In genomic region chr4:138452306-138453096, GRCm38 (mm10) we compare ENCODE assay signal across 17 mouse cellular contexts. TPM values are rescaled to one million over a fixed set of nuclear protein-coding genes. Genes with fewer than 3 reads are reported as not detected.
A peak's percentile ranks its signal among the peaks of the same experiment; 100 is the strongest.
DNase-seq lines count a peak whose midpoint lies in the region; ATAC-seq and TF ChIP-seq lines count a peak whose summit lies in the region.
"Had no signal": no experiment of that assay in that cellular context is flagged by ENCODE, and none has a peak within 500 bp of the region (broad histone marks: within the 10 kb centered on the region; RNA-seq: fewer than 3 reads in every experiment).

No protein-coding gene starts in this region.

- peaks cover 77% of the 10 kb centered on the region for H3K27me3 ChIP-seq in midbrain, embryonic 10.5 days (ENCODE audit: low read depth, poor library complexity, severe bottlenecking)
- no peaks in the 10 kb centered on the region for H3K27me3 ChIP-seq in midbrain, embryonic 16.5 days (ENCODE audit: control insufficient read depth, insufficient read depth, low read depth, low read length)
- no peaks in the 10 kb centered on the region for H3K27me3 ChIP-seq in hindbrain, embryonic 16.5 days (replicated peaks; ENCODE audit: control insufficient read depth, insufficient read depth, low read length)
- H3K27me3 ChIP-seq: Patski had no signal

- no peak for TF ChIP-seq CTCF in gastrocnemius, adult 2 months (IDR thresholded peaks at IDR 0.05)

- H3K9ac ChIP-seq in midbrain, embryonic 16.5 days (ENCODE audit: low read depth, low read length), result no peak overlapping the region
- H3K9ac ChIP-seq in hindbrain, embryonic 16.5 days (ENCODE audit: low read depth, low read length), result no peak overlapping the region
- H3K9ac ChIP-seq: heart, embryonic 13.5 days had no signal

- intact Hi-C loops in gastrocnemius, adult 2 months (cut with DNase I), result loop anchor here (2.0 kb wide), 1 partner anchor 104 kb away; no protein-coding TSS in a partner anchor

- H3K9me3 ChIP-seq in midbrain, embryonic 10.5 days (replicated peaks), result no peaks in the 10 kb centered on the region
- no peaks in the 10 kb centered on the region for H3K9me3 ChIP-seq in midbrain, embryonic 16.5 days (replicated peaks; ENCODE audit: control insufficient read depth, low read length, poor library complexity, severe bottlenecking)
- H3K9me3 ChIP-seq in hindbrain, embryonic 16.5 days (ENCODE audit: control insufficient read depth, low read length), result no peaks in the 10 kb centered on the region
- H3K9me3 ChIP-seq: heart, embryonic 13.5 days had no signal

- H3K36me3 ChIP-seq in midbrain, embryonic 10.5 days, result no peaks in the 10 kb centered on the region
- no peaks in the 10 kb centered on the region for H3K36me3 ChIP-seq in midbrain, embryonic 16.5 days (ENCODE audit: control insufficient read depth, insufficient read depth, low read length)
- H3K36me3 ChIP-seq in hindbrain, embryonic 16.5 days (ENCODE audit: control insufficient read depth, insufficient read depth, low read length), result no peaks in the 10 kb centered on the region
- H3K36me3 ChIP-seq: heart, embryonic 13.5 days had no signal

- peaks cover 82% of the 10 kb centered on the region for H3K4me1 ChIP-seq in midbrain, embryonic 10.5 days
- peaks cover 34% of the 10 kb centered on the region for H3K4me1 ChIP-seq in midbrain, embryonic 16.5 days (ENCODE audit: control insufficient read depth, insufficient read depth, low read length)
- peaks cover 31% of the 10 kb centered on the region for H3K4me1 ChIP-seq in hindbrain, embryonic 16.5 days (ENCODE audit: control insufficient read depth, insufficient read depth, low read depth, low read length)

- DNase-seq in gastrocnemius, adult 2 months, result no peak
- DNase-seq in gastrocnemius, postnatal 25 days, result no peak
- no peak for DNase-seq in midbrain, embryonic 10.5 days (ENCODE audit: low spot score)
- peak; percentile 35 for DNase-seq in retina, embryonic 14.5 days (ENCODE audit: low spot score)
- DNase-seq in thymus, postnatal 0 days (ENCODE audit: low spot score), result no peak
- DNase-seq: forebrain, postnatal 0 days; gastrocnemius, postnatal 36 days; kidney, postnatal 4 days; lung, postnatal 14 days; spleen, adult 18-20 months had no signal

- H3K27ac ChIP-seq in gastrocnemius, adult 2 months, result peak overlapping the region; percentile 93; the same call in 1 of the 2 replicates
- peak overlapping the region; percentile 97 for H3K27ac ChIP-seq in midbrain, embryonic 10.5 days (replicated peaks)
- H3K27ac ChIP-seq in midbrain, embryonic 16.5 days (ENCODE audit: low read length), result no peak overlapping the region; the same call in 1 of the 2 replicates
- peak overlapping the region; percentile 5; the same call in 1 of the 2 replicates for H3K27ac ChIP-seq in hindbrain, embryonic 16.5 days (ENCODE audit: low read depth, low read length)
- H3K27ac ChIP-seq: heart, embryonic 13.5 days had no signal

- ATAC-seq in midbrain, embryonic 16.5 days, result no peak
- no peak for ATAC-seq in hindbrain, embryonic 16.5 days
- ATAC-seq in monocyte, adult 5-6 weeks (replicated peaks; ENCODE audit: insufficient number of reproducible peaks, low FRiP score, low TSS enrichment, poor library complexity, severe bottlenecking), result no peak
- ATAC-seq: forebrain, postnatal 0 days; Patski had no signal

- no peak overlapping the region for H3K4me3 ChIP-seq in gastrocnemius, adult 2 months
- H3K4me3 ChIP-seq in midbrain, embryonic 10.5 days, result 0 out of 2 replicates have a peak overlapping the region, but pooled peaks have one; percentile 96
- no peak overlapping the region for H3K4me3 ChIP-seq in midbrain, embryonic 16.5 days (ENCODE audit: low read depth, low read length)
- no peak overlapping the region for H3K4me3 ChIP-seq in hindbrain, embryonic 16.5 days (ENCODE audit: low read length)

- H3K4me2 ChIP-seq in midbrain, embryonic 16.5 days (ENCODE audit: low read length), result no peak overlapping the region
- H3K4me2 ChIP-seq in hindbrain, embryonic 16.5 days (ENCODE audit: low read length), result no peak overlapping the region

- 29% methylated on average over 15 of the region's 15 CpGs for WGBS in midbrain, embryonic 10.5 days
- WGBS in midbrain, embryonic 16.5 days, result 33% methylated on average over 15 of the region's 15 CpGs
- WGBS in hindbrain, embryonic 16.5 days, result 30% methylated on average over 15 of the region's 15 CpGs

RNA-seq across cellular contexts. Expression of gene Camk2n1, which starts 1.6 kb away (rescaled TPM):
- 1 to 10 TPM; 5.8 to 7.0 TPM for total RNA-seq in gastrocnemius, adult 2 months (2021)
- 1 to 10 TPM; 4.2 to 5.5 TPM for total RNA-seq in gastrocnemius, postnatal 25 days (2021)
- 3.3 and 3.9 TPM in 2 replicates for polyA plus RNA-seq in midbrain, embryonic 10.5 days (2016; fragmentation: Nextera tagmentation; extraction: Ambion mirVana)
- polyA plus RNA-seq in midbrain, embryonic 16.5 days (2015; fragmentation: Nextera tagmentation; extraction: Ambion mirVana), result 18.2 and 18.7 TPM in 2 replicates
- 15.5 and 16.7 TPM in 2 replicates for polyA plus RNA-seq in hindbrain, embryonic 16.5 days (2015; fragmentation: Nextera tagmentation; extraction: Ambion mirVana)
- total RNA-seq in monocyte, adult 5-6 weeks (2017), result 10.8 to 19.2 TPM (median 11.3 TPM) in 3 replicates
- polyA plus RNA-seq in thymus, postnatal 0 days (2015; fragmentation: Nextera tagmentation; extraction: Ambion mirVana), result 0.36 and 0.47 TPM in 2 replicates

RNA-seq across cellular contexts. Expression of gene Mul1, which starts 18.0 kb away (rescaled TPM):
- total RNA-seq in gastrocnemius, adult 2 months (2021), result 10 to 100 TPM; 37.5 to 45.5 TPM
- 10 to 100 TPM; 41.5 to 43.0 TPM for total RNA-seq in gastrocnemius, postnatal 25 days (2021)
- 19.2 and 22.3 TPM in 2 replicates for polyA plus RNA-seq in midbrain, embryonic 10.5 days (2016; fragmentation: Nextera tagmentation; extraction: Ambion mirVana)
- 18.3 and 20.1 TPM in 2 replicates for polyA plus RNA-seq in midbrain, embryonic 16.5 days (2015; fragmentation: Nextera tagmentation; extraction: Ambion mirVana)
- polyA plus RNA-seq in hindbrain, embryonic 16.5 days (2015; fragmentation: Nextera tagmentation; extraction: Ambion mirVana), result 21.6 and 23.7 TPM in 2 replicates
- 10.8 to 12.0 TPM (median 11.9 TPM) in 3 replicates for total RNA-seq in monocyte, adult 5-6 weeks (2017)
- 13.7 and 17.7 TPM in 2 replicates for polyA plus RNA-seq in thymus, postnatal 0 days (2015; fragmentation: Nextera tagmentation; extraction: Ambion mirVana)

RNA-seq across cellular contexts. Expression of gene Fam43b, which starts 56.2 kb away (rescaled TPM):
- total RNA-seq in gastrocnemius, adult 2 months (2021), result not detected
- not detected for total RNA-seq in gastrocnemius, postnatal 25 days (2021)
- polyA plus RNA-seq in midbrain, embryonic 10.5 days (2016; fragmentation: Nextera tagmentation; extraction: Ambion mirVana), result 0.06 TPM in 1 of 2 replicates, not detected in the other
- polyA plus RNA-seq in midbrain, embryonic 16.5 days (2015; fragmentation: Nextera tagmentation; extraction: Ambion mirVana), result 11.5 and 15.9 TPM in 2 replicates
- 16.6 and 17.3 TPM in 2 replicates for polyA plus RNA-seq in hindbrain, embryonic 16.5 days (2015; fragmentation: Nextera tagmentation; extraction: Ambion mirVana)
- total RNA-seq in monocyte, adult 5-6 weeks (2017), result not detected in 3 replicates
- 0.14 and 0.26 TPM in 2 replicates for polyA plus RNA-seq in thymus, postnatal 0 days (2015; fragmentation: Nextera tagmentation; extraction: Ambion mirVana)
- total RNA-seq: gastrocnemius, postnatal 36 days had no signal
- polyA plus RNA-seq: heart, embryonic 13.5 days; Patski; stomach, postnatal 0 days; urinary bladder, adult 2 months had no signal
